Mouse (Mus musculus): ENCODE data around the gene Clec4b2.
"Not testable (repeated sequence)": the region's sequence is repeated elsewhere in the genome, so short reads cannot be mapped to it uniquely, and the experiment has no call there.

The Clec4b2 gene

DNA sequence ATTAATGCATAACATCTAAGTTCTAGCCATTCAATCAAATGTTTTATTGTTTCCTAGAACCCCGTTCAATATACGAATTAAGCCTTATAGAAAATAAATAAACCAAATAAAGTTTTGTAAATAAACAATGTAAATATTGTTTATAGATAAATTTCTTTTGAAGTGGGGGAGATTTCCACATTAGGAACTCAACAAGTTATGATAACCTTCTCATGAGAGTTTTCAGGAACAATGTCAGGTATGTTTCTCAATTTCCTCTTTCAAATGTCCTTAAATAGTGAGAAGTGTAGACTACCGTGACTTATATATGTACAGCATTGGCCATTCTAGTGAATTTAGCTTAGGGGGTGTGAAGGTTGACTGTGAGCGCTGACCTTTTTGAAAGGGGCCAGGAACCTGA lies at the start of gene Clec4b2:
TSS of gene Clec4b2 (plus strand) at position 301 of the 400 bp plus-strand sequence.
- CTCF ChIA-PET: no interaction called here

DNA sequence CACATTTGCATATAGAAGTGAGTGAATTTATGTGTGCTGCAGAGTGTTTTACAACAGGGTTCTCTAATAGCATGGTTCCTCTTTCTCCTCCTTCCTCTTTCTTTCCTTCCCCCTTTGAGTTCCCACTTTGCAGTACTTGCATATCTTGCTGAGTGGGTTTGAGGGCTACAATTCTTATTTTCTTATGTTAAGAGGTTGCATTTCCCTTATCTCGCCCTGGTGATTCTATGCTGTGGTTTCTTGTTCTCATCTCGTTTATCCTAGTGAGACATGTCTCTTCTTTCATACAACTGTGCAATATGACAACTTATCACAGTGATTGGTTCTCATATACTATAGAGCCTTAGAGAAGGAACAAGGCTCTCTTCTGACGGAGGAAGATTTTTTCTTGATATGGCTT lies 49.5 kb upstream of the Clec4b2 start:
- CTCF ChIA-PET: no interaction called here

DNA sequence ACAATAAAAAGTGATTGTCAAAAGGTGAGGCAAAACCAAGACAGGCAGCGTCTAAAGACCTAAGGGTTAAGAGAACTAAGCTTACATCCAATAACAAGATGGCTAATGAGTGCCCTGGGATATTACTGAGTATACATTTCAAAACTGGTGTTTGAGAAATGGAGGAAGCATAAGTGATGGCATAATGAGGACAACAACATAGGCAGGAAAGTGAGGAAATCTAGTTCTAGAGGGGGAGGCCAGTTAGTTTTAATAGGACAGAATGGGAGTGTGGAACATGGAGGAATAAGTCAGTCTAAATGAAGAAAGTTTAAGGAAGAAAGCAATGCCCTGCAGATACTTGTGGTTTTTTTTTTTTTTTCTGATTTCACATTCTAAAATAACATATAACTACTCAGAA lies 45.5 kb upstream of the Clec4b2 start:
- CTCF ChIA-PET: no interaction called here

DNA sequence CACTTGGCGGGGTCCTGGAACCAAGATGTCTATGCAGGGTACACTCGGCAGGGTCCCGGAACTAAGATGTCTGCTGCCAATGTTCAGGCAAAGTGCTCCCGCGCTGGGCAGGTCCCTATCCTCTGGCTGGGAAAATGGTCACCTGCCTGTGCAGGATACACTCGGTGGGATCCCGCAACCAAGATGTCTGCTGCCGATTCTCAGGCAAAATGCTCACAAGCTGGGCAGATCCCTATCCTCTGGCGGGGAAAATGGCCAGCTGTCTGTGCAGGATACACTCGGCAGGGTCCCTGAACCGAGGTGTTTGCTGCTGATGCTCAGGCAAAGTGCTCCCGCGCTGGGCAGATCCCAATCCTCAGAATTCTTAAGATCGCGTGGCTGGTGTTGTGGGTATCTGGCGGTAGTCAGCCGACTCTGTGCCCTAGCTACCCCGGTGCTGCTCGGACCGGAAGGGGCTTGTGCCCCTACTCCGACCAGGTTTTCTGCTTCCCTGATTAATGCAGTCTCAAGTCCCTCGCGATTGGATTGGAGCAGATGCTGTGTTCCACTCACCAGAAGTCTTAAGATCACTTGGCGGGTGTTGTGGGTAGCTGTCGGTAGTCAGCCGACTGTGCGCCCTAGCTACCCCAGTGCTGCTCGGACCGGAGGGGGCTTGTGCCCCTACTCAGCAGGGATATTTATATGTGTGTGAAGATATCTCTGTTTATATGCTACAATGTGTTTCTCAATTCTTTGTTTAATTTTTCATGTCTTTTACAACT lies 34.7 kb upstream of the Clec4b2 start:
- CTCF ChIA-PET: not testable (repeated sequence)

DNA sequence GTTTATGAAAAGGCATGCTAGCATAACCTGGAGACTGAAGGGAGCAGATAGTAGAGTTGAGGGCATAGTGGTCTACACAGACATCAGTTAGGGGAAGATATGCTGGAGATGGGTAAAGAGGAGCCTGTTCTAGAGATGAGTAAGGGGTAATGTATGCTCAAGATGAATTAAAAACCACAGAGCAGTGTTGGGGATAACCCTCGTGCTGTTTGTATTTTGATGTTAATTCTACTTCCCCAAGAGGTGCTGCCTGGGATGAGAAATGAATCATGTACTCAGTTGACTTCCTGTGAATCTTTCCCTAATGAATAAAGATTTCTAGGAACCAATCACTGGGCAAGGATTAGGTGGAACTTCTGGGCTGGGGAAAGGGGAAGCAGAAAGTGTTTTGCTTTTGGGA lies 2.6 kb upstream of the Clec4b2 start:
- CTCF ChIA-PET: no interaction called here

DNA sequence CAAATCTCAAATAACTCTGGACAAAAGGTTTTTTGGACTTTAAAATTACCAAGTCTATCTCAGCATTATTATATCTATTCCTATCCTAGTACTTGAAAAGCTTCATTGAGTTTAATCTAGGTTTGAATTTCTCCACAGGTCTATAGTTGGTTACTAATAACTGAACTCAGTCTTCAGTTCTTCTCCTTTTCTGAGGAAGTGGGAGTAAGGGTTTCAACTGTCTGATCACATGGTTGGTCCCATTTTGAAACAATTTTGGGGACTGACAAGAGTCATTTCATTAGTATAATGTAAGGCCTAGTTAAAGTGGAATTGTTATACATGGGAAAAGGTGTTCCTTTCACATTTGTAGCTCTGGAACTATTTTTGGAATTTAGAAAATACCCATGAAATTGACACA lies 1.7 kb upstream of the Clec4b2 start:
- CTCF ChIA-PET: no interaction called here

DNA sequence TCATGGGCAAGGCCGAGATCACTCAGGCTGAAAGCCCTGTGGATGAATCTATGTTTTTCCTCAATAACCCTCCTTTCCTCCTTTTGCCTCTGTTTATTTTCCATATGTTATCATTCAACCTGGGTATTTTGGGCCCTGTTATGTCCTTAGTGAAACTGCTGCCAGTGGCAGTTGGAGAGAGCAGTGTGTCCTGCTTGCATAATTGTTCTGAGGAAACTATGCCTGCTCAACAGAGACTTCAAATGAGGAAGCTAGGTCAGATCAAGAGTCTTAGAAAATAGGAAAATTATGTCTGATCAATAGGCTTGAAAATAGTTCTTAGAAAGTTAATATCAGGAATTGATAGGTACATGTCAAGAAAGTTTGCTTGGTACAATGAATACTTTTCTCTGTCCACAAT lies 2.9 kb downstream of the Clec4b2 start:
- CTCF ChIA-PET: no interaction called here

DNA sequence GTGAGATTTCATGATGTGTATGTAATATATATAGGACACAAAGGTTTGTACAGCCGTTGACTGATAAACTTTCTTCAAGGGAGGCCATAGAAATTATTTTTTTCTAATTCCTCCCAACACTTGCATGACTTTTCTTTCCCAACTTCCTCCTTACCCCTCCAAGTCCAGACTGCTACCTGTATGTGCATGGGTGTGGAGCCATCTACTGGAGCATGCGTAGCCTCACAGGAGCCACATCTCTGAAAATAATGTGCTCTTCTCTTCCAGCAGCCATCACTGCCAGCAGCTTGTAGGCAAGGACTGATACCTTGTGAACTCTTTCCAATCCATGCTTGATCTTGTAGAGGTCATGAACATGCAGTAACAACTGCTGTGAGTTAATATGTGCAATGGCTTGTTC lies 12.2 kb downstream of the Clec4b2 start:
- CTCF ChIA-PET: not testable (repeated sequence)

DNA sequence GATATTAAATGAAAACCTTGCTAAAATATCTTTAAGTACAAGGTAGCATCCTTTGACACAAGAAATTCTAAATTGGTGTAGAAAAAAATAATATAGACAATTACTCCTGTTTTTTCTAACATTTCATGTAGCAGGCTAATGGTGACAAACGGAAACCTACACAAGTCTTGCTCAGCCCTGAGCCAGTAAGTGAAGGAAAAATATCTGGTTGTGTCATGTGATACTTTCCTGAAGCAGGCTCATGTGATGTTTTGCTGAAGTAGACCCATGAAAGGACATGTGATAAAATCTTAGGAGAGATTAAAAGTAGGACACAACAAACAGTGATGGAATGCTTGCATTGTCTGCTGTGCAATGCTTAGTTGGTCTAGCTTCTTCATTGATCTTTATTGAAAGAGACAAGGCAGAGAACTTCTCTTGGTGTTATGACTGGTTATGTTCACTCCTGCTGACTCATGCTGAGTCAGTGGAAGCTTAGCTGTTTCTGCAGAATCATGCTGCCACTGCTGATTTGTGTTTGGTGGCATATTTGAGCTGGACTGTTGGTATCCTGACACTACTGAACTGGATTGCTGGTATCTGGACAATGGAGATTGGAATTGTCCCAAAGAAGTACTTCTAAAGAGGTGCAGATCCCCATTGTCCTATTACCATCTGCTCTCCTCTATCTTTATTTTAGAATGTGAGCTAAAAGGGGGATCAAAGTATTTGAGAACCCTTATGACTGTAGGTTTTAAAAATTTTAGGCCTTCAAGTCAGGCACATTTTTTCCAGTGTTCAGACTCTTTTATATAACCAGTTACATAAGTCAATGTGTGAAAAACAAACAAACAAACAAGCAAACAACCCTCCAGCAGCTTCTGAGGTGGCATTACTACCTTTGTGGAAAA lies 34.7 kb downstream of the Clec4b2 start:
- CTCF ChIA-PET: no interaction called here

DNA sequence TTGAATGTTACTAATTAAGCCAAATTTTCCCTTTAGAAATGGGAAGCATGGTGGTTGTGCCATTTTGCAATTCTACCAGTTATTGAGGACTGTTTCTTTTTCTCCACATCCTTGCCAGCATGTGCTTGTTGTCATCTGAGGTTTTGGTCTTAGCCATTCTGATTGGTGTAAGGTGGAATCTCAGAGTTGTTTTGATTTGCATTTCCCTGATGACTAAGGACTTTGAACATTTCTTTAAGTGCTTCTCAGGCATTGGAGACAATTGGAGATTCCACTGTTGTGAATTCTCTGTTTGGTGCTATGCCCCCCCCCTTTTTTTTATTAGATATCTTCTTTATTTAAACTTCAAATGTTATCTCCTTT lies 35.4 kb downstream of the Clec4b2 start:
- CTCF ChIA-PET: not testable (repeated sequence)

DNA sequence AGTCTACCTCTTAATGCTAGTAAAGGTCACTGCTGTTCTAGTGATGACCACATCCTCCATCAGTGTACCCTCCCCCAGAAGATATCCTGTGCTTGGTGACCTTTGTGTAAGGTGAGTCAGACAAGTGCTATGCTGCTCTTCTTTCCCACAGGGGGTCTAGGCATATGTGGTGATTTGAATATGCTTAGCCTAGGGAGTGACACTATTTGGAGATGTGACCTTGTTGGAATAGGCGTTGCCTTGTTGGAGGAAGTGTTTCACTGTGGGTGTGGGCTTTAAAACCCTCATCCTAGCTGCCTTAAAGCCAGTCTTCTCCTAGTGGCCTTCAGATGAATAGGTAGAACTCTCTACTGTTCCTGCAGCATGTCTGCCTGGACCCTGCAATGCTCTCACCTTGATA lies 39.0 kb downstream of the Clec4b2 start:
- CTCF ChIA-PET: no interaction called here

DNA sequence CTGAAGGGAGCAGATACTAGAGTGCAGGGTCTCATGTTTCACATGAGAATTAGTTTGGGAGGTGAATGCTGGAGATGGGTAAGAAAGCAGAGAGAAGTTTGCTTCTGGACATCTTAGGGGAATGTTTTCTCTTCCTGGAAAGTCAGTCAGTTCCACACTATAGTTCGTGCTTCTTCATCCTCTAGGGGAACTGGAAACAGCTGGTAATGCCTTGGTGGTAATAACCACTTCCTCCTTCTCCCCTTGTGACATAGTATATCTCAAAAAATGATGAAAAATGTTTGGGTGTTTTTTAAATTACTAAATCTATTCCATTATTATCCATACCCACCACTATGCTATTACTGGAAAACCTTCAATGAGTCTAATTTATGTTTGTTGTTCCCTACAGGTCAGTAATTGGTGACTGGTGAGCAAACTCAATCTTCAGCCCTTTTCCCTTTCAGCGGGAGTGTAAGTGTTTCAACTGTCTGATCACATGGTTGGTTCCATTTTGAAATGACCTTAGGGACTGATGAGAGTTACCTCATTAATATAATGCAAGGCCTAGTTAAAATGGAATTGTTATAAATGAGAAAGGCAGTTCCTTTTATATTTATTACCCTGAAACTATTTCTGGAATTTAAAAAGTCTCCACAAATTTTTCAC lies 55.0 kb downstream of the Clec4b2 start:
- CTCF ChIA-PET: no interaction called here

DNA sequence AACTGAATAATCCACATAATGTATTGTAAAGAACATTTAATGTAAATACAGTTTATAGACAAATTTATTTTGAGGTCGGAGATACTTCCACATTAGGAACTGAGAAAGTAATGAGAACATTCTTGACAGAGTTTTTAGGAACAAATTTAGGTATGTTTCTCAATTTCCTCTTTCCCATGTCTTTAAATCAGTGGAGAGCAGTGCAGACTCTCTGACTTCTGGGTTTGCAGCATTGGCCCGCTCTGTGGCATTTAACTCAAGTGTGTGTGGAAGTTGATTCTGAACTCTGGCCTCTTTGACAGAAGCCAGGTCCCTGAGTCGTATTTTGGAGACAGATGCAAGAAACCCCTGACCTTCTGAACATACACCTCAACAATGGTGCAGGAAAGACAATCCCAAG lies 57.0 kb downstream of the Clec4b2 start, which contains the start of gene Clec4n:
TSS of gene Clec4n (plus strand) at position 200 of the 400 bp plus-strand sequence.
- CTCF ChIA-PET: no interaction called here

DNA sequence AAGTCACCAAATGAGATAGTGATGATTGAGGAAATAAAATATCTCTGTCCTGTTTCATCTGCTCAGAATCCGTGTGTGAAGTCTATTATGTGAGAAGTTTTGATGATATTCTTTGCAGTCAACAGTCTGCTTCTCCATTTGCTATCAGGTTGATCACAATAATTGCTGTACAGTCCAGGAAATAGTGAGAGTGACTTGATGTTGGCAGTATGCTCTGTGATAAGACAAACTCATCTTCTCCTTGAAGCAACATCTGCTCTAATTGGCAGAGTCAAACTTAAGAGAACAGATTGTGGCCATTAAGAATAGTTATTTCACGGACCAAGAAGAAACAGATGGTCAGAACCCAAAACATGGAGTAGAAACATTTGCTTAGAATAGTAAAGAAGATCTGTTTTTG lies 58.5 kb downstream of the Clec4b2 start:
- CTCF ChIA-PET: no interaction called here

DNA sequence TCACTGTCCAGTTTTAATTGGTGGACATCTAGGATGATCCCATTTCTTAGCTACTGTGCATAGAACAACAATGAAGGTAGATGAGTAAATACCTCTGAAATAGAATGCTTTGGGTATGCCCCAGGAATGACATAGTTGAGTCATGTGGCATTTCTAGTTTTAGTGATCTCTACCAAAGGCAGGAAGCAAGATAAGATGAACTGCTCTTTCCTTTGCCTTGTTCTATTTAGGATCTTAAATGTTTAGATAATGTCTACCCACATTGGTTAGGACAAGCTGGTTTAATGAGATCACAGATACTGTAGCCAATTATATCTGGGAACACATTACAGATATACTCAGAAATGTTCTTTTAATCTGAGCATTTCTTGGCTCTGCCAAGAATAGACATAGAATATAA lies 64.9 kb downstream of the Clec4b2 start:
- CTCF ChIA-PET: no interaction called here

DNA sequence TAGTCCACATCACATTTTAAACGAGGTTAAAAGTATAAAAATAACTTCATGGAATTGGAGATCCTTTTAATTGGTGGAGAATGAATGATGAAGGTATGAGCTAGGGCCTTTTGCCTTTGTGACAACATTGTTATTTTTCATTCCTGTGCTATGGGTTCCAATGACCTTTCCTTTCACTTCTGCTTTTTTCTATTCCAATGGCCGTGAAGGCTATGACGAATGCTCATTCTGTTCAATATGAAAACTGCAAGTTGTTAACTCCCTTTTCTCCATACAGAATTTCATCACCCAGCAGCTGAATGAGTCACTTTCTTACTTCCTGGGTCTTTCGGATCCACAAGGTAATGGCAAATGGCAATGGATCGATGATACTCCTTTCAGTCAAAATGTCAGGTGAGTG lies 71.5 kb downstream of the Clec4b2 start:
- CTCF ChIA-PET: no interaction called here

DNA sequence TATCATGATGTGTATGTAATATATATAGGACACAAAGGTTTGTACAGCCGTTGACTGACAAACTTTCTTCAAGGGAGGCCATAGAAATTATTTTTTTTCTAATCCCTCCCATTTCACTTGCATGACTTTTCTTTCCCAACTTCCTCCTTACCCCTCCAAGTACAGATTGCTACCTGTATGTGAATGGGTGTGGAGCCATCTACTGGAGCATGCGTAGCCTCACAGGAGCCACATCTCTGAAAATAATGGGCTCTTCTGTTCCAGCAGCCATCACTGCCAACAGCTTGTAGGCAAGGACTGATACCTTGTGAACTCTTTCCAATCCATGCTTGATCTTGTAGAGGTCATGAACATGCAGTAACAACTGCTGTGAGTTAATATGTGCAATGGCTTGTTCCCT lies 76.2 kb downstream of the Clec4b2 start:
- CTCF ChIA-PET: not testable (repeated sequence)

DNA sequence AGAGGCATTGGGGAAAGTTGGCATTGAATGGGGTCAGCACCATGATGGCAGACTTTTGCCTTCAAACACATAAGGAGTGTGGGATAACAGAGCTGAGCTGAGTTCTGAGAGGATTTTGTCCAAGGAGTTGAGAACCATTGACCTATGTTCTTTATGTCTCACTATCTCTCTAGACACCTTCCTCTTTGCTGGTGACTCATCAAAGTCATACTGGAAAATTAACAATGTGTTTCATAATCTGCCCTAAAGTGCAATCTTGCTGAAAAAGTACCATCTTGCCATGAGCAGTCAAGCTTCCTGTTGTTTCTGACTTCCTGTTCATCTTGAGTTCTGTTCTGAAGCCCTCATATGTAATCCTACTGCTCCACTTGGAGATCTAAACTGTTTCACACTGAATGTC lies 80.0 kb downstream of the Clec4b2 start:
- CTCF ChIA-PET: no interaction called here

Measured in spleen, embryonic (tissue).